ENCODE assay signal across 8 mouse cellular contexts in genomic region chr17:34655160-34655559, GRCm38 (mm10). TPM values are rescaled to one million over a fixed set of nuclear protein-coding genes. Genes with fewer than 3 reads are reported as not detected.
DNase-seq lines count a peak whose midpoint lies in the region; ATAC-seq and TF ChIP-seq lines count a peak whose summit lies in the region.
"Had no signal": no experiment of that assay in that cellular context is flagged by ENCODE, and none has a peak within 500 bp of the region (broad histone marks: within the 10 kb centered on the region; RNA-seq: fewer than 3 reads in every experiment).

No protein-coding gene starts in this region.

- H3K9ac ChIP-seq in embryonic facial prominence, embryonic 13.5 days = no peak overlapping the region
- H3K9ac ChIP-seq: liver, embryonic 13.5 days had no signal

- peaks cover 50% of the 10 kb centered on the region for H3K36me3 ChIP-seq in embryonic facial prominence, embryonic 13.5 days

- H3K4me3 ChIP-seq in left cerebral cortex, adult 2 months = no peak overlapping the region
- H3K4me3 ChIP-seq in embryonic facial prominence, embryonic 13.5 days = no peak overlapping the region
- H3K4me3 ChIP-seq: liver, embryonic 13.5 days had no signal

- H3K4me1 ChIP-seq in embryonic facial prominence, embryonic 13.5 days = peaks cover 7% of the 10 kb centered on the region; the same call in 1 of the 2 replicates

- no peak for DNase-seq in left cerebral cortex, adult 2 months (ENCODE audit: extremely low spot score in 1 of 2, low spot score in 2 of 2)
- no peak for DNase-seq in left cerebral cortex, postnatal 25 days (ENCODE audit: low spot score in 2 of 2)
- peak; percentile 72 for DNase-seq in kidney, adult 18-20 months
- DNase-seq in lung, postnatal 25 days (ENCODE audit: low spot score) = peak; percentile 79
- no peak for DNase-seq in thymus, postnatal 4 days
- DNase-seq in frontal cortex, postnatal 14 days (ENCODE audit: low spot score in 2 of 2) = no peak
- DNase-seq: liver, embryonic 13.5 days had no signal

- no peaks in the 10 kb centered on the region for H3K9me3 ChIP-seq in embryonic facial prominence, embryonic 13.5 days
- H3K9me3 ChIP-seq: liver, embryonic 13.5 days had no signal

- WGBS in embryonic facial prominence, embryonic 13.5 days = 83% methylated on average over 7 of the region's 7 CpGs

- peak overlapping the region; percentile 28; the same call in 1 of the 2 replicates for H3K27ac ChIP-seq in left cerebral cortex, adult 2 months
- H3K27ac ChIP-seq in embryonic facial prominence, embryonic 13.5 days = no peak overlapping the region
- H3K27ac ChIP-seq: liver, embryonic 13.5 days had no signal

- H3K4me2 ChIP-seq in embryonic facial prominence, embryonic 13.5 days = no peak overlapping the region
- H3K4me2 ChIP-seq: liver, embryonic 13.5 days had no signal

- ATAC-seq in embryonic facial prominence, embryonic 13.5 days (ENCODE audit: insufficient number of reproducible peaks, insufficient read depth, low FRiP score, low TSS enrichment, low read depth) = peak; percentile 7; the same call in 1 of the 2 replicates

- H3K27me3 ChIP-seq in embryonic facial prominence, embryonic 13.5 days = peaks cover 17% of the 10 kb centered on the region

- TF ChIP-seq CTCF in left cerebral cortex, adult 2 months (IDR thresholded peaks at IDR 0.05) = no peak

- intact Hi-C loops in left cerebral cortex, adult 2 months (cut with DNase I) = no loop called here
- intact Hi-C loops in left cerebral cortex, postnatal 25 days (cut with DNase I) = loop anchor here (2.0 kb wide), 1 partner anchor 58 kb away; no protein-coding TSS in a partner anchor

RNA-seq across cellular contexts. Expression of gene Atf6b, which starts 8.2 kb away (rescaled TPM):
- total RNA-seq in left cerebral cortex, adult 2 months (2021) = 10 to 100 TPM; 64.3 to 66.4 TPM
- total RNA-seq in left cerebral cortex, postnatal 25 days (2021) = 10 to 100 TPM; 72.7 to 72.8 TPM
- polyA plus RNA-seq in embryonic facial prominence, embryonic 13.5 days (2015; fragmentation: Nextera tagmentation; extraction: Ambion mirVana) = 97.8 and 106 TPM in 2 replicates

RNA-seq across cellular contexts. Expression of gene Fkbpl, which starts 10.6 kb away (rescaled TPM):
- 10 to 100 TPM; 10.9 to 16.9 TPM for total RNA-seq in left cerebral cortex, adult 2 months (2021)
- 10 to 100 TPM; 12.0 to 17.0 TPM for total RNA-seq in left cerebral cortex, postnatal 25 days (2021)
- polyA plus RNA-seq in embryonic facial prominence, embryonic 13.5 days (2015; fragmentation: Nextera tagmentation; extraction: Ambion mirVana) = 15.0 and 18.0 TPM in 2 replicates

RNA-seq across cellular contexts. Expression of gene Tnxb, which starts 15.2 kb away (rescaled TPM):
- 1 to 10 TPM; 1.5 to 2.4 TPM for total RNA-seq in left cerebral cortex, adult 2 months (2021)
- total RNA-seq in left cerebral cortex, postnatal 25 days (2021) = 1 to 10 TPM; 1.2 to 1.6 TPM
- polyA plus RNA-seq in embryonic facial prominence, embryonic 13.5 days (2015; fragmentation: Nextera tagmentation; extraction: Ambion mirVana) = 0.03 and 0.04 TPM in 2 replicates

RNA-seq across cellular contexts. Expression of gene Prrt1, which starts 25.8 kb away (rescaled TPM):
- total RNA-seq in left cerebral cortex, adult 2 months (2021) = 100 to 1,000 TPM; 172 to 205 TPM
- 100 to 1,000 TPM; 171 to 183 TPM for total RNA-seq in left cerebral cortex, postnatal 25 days (2021)
- polyA plus RNA-seq in embryonic facial prominence, embryonic 13.5 days (2015; fragmentation: Nextera tagmentation; extraction: Ambion mirVana) = 0.55 and 0.78 TPM in 2 replicates

RNA-seq across cellular contexts. Expression of gene Ppt2, which starts 26.9 kb away (rescaled TPM):
- 10 to 100 TPM; 47.3 to 48.6 TPM for total RNA-seq in left cerebral cortex, adult 2 months (2021)
- 10 to 100 TPM; 45.8 to 46.4 TPM for total RNA-seq in left cerebral cortex, postnatal 25 days (2021)
- polyA plus RNA-seq in embryonic facial prominence, embryonic 13.5 days (2015; fragmentation: Nextera tagmentation; extraction: Ambion mirVana) = 21.6 and 22.2 TPM in 2 replicates

Comparison
In these comparisons a context has a peak if more than half of its experiments do, and no peak if none do; other contexts are left out.
1. DNase-seq: peak in kidney, adult 18-20 months (single experiment) and lung, postnatal 25 days (single experiment); none in left cerebral cortex, adult 2 months (0 of 2), left cerebral cortex, postnatal 25 days (0 of 2), thymus, postnatal 4 days (single experiment) and frontal cortex, postnatal 14 days (0 of 2).